Mouse (Mus musculus) stomach, postnatal 0 days (tissue): ENCODE results near the gene Tbcel.

Source experiments
- CTCF ChIP-seq: IDR thresholded peaks from 2 replicates; pipeline ENCODE4 v1.5.1; 2016; ENCODE audit warnings: antibody characterized with exemption, low read depth, mild to moderate bottlenecking, moderate library complexity
- EP300 ChIP-seq: optimal IDR thresholded peaks from 2 replicates; pipeline ENCODE3; 2016; ENCODE audit warnings: antibody characterized with exemption

DNA sequence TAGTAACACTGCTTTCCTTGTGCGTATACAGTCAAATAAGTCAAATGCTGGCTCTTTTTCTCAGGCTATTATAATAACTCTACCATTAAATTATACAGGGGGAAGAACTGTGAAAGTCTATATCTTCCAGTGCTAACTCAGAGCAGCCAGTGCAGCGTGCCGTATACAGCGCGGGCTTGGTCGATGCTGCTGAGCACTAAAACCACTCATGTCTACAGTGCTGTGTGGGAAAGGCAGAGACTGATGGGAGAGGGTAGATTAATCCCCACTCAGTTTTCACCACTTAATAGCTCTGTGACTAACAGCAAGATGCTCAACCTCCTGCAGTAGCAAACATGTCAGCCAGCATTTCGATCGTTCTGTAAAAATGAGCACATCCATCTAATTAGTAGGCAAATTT, 53.2 kb downstream of the Tbcel start:
- TF ChIP-seq CTCF (no peak), EP300 (no peak)
